Mouse (Mus musculus) 416B (cell line): ENCODE results near the gene Wwc2.
"Not testable (repeated sequence)": the region's sequence is repeated elsewhere in the genome, so short reads cannot be mapped to it uniquely, and the experiment has no call there.

Source experiments
- DNase-seq: peaks from one replicate; pipeline ENCODE4 v3.0.0; 2011; ENCODE audit warnings: low read depth

The Wwc2 gene

GRCm38 (mm10) chr8:47847931-47848330 is 142.8 kb downstream of the Wwc2 start:
- DNase-seq: no peak

DNA sequence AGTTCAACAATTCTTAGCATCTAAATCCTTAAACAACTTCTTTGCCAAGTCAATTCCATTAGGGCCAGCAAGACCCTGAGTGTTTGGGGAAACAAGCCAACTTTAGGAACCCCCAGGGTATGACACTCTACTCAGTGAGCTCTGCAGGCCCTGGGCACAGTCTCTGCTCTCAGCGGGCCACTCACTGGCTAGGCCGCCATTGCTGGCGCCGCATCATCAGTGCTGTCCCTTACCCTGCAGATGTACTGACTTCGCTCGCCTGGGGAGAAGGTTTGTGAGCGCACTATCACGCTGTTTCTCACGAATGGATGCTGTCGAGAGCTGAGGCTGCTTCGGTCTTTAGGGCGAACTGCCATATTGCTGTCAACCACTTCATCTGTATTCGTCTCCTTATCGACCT is 143.6 kb downstream of the Wwc2 start:
- DNase-seq: no peak

GRCm38 (mm10) chr8:47845956-47846355 is 144.8 kb downstream of the Wwc2 start:
- DNase-seq: no peak

GRCm38 (mm10) chr8:47843651-47844050 is 147.1 kb downstream of the Wwc2 start:
- no peak for DNase-seq

GRCm38 (mm10) chr8:47843063-47843462 is 147.7 kb downstream of the Wwc2 start:
- DNase-seq: peak; percentile 29

GRCm38 (mm10) chr8:47833944-47834343 is 156.8 kb downstream of the Wwc2 start:
- DNase-seq: peak; percentile 81

DNA sequence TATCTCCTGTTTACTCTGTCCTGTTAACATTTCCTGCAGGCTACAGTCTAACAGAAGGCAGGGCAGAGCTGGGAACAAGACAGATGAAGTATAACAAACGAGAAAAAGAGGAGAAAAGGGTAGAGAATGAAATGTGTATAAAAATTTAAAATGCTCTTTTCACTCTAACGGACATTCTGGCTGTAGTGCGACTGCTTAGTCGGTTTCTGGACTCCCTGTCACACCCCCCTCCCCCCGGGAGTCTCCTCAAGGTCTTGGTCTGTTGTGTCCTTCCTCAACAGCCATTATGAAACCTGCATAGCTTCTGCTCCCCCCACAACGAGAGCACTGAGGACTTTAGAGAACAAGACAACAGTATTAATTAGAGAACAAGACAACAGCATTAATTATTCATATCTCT is 158.1 kb downstream of the Wwc2 start:
- DNase-seq: no peak

GRCm38 (mm10) chr8:47826911-47827310 is 163.8 kb downstream of the Wwc2 start:
- DNase-seq: no peak

GRCm38 (mm10) chr8:47825596-47825995 is 165.1 kb downstream of the Wwc2 start:
- no peak for DNase-seq

GRCm38 (mm10) chr8:47824182-47824581 is 166.5 kb downstream of the Wwc2 start, which contains the start of gene Cldn22:
TSS of gene Cldn22 (plus strand) at chr8:47824482.
- DNase-seq: no peak

DNA sequence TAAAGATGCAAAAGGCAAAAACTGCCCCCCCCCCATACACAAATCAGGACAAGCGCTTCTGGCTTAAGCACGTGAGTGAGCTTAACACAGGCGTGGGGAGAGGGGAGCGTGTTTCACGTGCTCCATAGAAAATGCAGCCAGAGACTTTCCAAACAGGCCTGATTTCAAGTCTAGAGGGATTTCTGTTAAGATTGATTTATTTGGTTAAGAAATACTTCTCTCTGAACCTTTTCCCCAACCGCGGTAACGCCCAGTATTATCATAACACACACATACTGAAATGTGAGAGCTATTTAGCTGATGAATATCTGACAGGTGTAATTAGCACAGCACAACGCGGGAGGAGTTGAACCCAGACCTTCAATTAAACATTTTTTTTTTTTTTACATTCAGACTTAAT is 166.9 kb downstream of the Wwc2 start:
- DNase-seq: no peak

GRCm38 (mm10) chr8:47822541-47822940 is 168.2 kb downstream of the Wwc2 start:
- not testable (repeated sequence) for DNase-seq

GRCm38 (mm10) chr8:47821843-47822242 is 168.9 kb downstream of the Wwc2 start, which contains the start of gene Cldn24:
TSS of gene Cldn24 (plus strand) at chr8:47822143.
- no peak for DNase-seq

DNA sequence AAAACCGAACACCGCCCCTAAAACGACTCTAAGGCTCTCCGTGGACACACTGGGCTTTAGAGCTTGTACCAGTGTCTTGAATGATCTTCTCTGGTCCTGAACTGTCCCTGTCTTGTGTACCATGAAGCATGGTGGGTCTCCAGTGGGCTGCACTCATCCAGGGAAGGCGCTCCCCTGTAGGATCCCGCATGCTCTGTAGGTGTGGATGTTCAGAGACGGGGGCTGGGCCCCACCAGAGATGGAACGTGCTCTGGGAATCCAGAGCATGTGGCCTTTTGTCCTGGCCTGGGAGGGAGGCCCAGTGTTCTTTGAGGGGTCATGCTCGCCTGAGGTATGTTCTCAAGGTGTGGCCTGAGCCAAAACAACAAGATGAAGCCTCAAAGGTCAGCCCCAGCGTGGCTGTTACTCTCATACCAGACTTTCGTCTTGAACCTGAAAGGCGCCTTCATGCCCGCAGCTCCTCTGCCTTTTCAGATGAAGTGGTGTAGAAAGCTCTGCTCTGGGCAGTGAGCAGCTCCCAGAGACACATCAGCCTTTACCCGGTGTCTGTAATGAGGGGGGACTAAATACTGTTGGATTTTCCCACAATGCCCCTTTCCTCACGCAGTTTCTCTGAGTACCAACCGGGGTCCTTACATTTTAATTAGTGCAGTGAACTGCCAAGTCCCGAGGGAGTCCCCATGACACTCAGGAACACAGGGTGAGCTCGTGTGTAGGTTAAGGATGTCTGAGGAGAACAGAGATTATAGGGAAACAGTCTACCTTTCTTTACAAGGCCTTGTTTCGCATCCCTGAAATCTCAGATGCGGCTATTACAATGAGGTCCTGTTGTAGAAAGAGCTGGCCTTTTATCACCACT is 169.6 kb downstream of the Wwc2 start:
- no peak for DNase-seq

GRCm38 (mm10) chr8:47819034-47819433 is 171.7 kb downstream of the Wwc2 start:
- no peak for DNase-seq

- no peak for DNase-seq
These were observed 179.5 kb downstream of the Wwc2 start for GRCm38 (mm10) chr8:47811221-47811620.

GRCm38 (mm10) chr8:47810666-47811015 is 180.1 kb downstream of the Wwc2 start:
- DNase-seq: peak; percentile 60

DNA sequence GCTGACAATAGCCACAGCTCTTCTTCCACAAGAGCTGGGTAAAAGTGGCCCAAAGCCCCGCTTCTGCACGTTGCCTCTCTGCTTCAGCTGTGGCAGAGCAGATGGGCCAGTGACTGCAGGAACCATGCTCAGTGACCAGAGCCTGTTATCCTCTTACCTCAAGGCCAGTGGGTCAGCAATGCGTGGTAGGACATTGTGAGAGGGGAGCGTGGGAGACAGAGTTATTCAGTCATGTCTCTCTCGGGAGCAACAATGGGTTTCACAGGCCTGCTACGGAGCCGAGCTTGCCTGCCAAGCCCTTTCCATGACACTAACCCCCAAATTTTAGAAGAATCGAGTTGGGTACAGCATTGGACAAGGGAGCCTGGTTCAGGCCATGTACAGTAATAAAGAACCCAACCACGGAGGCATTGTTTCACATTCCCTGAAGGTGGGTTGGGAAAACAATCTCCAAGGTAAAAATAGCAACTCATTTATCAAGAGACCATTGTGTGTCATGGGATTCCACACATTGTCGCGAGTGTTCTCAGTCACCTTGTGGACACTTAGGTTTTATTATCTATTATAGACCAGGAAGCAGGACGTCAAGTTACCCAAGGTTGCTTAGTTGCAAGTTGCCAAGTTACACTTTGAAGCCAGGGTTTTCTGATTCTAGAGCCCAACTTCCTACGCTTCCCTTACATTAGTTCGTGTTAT is 180.6 kb downstream of the Wwc2 start:
- DNase-seq: no peak

DNA sequence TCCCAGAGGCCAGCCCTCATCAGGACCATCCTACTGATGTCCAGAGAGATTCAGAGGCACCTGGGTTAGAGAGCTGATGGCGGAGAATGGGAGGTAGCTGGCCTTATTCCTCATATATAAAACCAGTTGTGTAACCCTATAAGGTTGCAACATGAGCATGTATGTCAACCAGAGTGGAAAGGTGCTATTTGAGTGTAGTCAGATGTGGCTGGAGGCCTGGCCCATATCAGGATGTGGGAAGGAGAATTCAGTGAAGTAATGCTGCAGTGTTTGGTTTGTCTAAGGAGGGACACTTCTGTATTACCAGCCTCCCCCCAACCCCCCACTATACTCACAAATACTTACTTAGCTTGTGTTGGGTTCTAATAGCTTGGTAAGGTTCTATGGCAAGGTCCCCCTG is 186.5 kb downstream of the Wwc2 start:
- peak; percentile 75 for DNase-seq

GRCm38 (mm10) chr8:47802349-47802748 is 188.4 kb downstream of the Wwc2 start:
- no peak for DNase-seq

DNA sequence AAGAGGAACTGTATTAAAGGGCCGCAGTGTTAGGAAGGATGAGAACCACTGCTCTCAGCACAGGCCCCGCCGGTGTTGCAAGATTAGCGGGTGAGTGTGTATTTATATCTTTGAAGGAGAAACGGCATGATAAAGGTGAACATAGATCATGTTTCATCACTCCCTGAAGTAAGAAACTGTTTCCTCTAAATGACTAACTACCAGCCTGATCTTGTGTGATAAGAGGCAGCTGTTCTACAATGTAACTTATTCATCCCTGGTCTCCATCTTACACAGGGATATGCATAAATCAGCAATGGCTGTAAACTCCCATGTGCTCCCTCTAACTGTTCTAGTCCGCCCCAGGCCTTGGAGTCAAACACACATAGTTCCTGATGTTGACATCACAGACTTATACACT is 191.3 kb downstream of the Wwc2 start:
- DNase-seq: peak; percentile 91

DNA sequence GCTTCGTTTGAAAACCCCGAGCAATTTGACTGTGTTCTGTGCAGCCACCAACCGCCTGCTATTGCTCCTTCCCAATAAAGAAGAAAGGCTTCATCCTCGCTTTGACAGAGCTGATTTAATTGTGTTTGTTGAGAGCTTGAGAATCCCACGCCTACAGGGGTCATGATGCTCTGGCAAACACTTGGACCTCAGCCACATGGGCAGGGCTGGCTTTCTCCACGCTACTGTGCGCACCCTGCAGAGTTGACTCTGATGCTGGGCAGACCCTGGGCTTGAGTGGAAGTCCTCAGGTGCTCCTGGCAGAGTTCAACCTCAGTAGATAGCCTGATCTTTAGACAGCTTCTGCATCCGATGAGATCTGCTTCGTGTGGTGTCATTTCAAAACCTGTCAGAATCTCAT is 198.7 kb downstream of the Wwc2 start:
- DNase-seq: no peak

- DNase-seq: peak; percentile 61
These were observed 203.0 kb downstream of the Wwc2 start for GRCm38 (mm10) chr8:47787705-47788104.
